Mouse (Mus musculus): ENCODE results near the gene Ctdnep1.

Ctdnep1 gene

DNA sequence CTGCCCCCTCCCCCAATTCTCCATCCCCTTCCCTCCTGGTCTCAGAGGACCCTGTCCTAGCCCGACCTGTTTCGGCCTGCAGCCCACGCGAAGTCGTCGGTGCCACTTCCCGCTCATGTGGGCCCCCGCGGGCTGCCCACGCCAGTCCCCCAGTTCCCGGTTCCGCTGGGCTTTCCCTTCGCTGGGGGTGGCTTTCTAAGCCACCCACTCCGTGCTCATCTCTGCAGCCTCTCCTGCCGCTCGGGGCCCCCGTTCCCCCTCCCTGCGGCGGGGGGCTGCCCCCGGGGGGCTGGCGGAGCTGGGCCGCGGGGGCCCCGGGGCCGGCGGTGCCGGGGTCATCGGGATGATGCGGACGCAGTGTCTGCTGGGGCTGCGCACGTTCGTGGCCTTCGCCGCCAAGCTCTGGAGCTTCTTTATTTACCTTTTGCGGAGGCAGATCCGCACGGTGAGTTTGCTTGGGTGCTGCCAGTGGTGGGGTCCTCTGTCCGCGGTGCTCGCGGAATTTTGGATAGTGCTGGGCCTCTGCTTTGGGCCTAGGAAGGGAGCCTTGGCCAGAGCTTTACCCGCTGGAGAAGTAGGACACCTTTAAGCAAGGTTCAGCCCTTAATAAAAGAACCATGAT is at the start of gene Ctdnep1:
Gene Ctdnep1 (plus strand): TSS at position 16 of the 622 bp plus-strand sequence.
- no peak for DNase-seq (ENCODE audit: low spot score in 2 of 2)

DNA sequence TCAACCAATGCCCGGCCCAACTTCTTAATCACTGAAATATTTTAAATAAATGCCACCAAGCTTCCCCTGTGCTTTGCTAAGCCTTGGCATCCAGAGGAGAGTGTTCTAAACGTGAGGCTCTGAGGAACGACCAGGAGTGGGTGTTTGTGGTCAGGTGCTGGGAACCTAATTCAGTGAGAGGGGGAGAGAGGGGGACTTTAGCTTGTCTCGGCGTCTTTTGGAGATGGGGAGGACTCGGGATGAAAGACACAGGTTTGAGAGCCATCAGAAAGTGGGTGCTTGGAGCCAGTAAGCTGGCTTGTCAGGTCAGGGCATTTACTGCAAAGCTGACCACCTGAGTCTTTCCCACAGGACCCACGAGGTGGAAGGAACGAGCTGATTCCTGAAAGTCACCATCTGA is 49.2 kb upstream of the Ctdnep1 start:
- no peak for DNase-seq (ENCODE audit: low spot score in 2 of 2)

DNA sequence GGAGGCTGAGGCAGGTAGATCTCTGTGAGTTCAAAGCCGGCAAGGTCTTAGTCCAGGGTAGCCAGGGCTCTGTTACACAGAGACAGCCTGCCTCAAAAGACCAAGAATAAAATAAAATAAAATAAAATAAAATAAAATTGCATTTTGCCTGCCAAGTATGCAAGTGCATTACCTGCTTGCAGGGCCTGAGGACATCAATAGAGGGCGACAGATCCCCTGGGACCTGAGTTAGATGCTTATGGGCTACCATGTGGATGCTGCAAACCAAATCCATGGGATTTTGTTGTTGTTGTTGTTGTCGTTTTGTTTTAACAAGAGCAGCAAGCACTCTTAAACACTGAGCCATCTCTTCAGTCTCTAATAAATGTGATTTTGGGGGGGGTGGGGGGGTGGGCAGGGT is 48.7 kb upstream of the Ctdnep1 start:
- DNase-seq (ENCODE audit: low spot score in 2 of 2): no peak

DNA sequence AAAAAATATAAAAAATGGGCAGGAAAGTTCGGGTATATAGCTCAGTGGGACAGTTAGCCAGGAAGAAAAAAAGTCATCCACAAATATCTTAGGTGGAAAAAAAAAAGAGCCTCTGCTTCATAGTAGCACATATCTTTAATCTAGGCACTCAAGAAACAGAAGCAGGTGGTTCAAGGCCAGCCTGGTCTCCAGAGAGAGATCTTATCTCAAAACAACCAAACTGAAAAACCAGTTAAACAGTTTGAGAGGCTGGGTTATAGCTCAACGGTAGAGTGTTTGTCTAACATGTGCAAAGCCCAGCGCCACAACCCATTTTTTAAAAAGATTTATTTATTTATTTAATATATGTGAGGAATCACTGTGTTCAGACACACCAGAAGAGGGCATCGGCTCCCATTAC is 47.9 kb upstream of the Ctdnep1 start:
- DNase-seq (ENCODE audit: low spot score in 2 of 2): no peak

DNA sequence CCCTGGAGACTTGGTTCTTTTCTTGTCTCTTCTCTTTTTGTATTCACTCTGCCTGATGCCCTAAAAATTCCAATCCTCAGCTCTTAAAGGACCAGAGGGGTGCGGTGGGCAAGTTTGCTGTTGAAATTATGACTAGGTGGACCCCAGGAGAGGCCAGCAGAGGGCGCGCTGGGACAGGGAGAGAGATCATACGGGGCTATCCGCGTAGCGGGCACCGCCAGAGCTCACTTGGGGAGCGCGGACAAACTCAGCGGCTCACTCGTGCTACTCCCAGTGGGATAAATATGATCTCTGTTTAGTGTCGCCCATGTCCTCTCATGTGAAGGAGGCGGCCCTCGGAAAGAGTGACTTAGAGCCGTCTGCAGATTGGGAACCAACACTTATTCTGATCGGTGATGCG is 46.8 kb upstream of the Ctdnep1 start:
- DNase-seq (ENCODE audit: low spot score in 2 of 2): peak; percentile 94 to 95

DNA sequence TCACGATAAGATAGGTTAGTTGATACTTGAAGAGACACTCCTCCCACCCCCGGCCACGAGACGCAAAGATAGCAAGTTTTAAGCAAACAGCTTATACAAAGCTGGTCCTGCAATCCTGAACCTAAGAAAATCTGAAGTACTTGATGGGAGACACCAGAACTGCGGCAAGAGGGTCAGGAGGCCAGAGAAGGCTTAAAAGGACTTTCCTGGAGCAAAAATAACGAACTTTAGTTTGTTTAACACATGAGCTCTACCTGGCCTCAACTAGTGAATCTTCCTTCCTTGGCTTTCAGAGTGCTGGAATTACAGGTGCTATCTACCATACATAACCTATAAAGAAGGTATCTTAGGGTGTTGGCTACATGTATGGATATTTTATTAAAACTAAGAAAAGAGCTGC is 46.3 kb upstream of the Ctdnep1 start:
- DNase-seq (ENCODE audit: low spot score in 2 of 2): no peak

DNA sequence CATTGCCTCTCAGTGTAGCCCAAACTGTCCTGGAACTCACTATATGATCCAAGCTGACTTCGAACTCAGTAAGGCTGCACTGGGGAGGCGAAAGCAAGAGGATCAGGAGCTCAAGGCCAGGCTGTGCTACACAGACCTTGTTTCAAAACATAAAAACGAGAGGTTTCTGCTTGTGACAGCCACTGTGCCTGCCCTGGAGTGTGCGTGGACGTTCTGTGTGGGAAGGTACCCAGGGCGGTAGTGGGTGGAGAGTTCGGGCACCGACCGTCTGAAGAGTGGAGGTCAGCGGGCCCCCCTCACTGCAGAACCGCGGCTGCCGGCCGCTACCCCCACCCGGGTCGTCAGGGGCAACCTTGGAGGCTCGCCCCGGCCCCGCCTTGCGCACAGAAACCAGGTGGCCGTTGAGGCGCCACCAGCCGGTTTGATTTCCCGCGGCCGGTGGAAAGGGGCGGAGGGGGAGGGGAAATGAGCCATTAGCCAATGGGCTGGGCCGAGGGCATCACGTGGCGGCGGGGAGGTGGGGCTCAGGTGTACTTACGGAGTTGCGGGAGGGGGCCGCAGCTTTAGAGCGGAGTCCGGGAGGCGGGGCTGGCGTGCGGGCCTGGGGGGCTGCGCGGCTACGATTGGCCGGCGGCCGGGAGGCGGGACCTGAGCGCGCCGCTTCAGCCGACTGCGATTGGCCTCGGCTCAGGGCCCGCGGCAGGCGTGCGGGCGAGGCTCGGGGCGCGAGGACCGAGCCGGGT is 45.6 kb upstream of the Ctdnep1 start, which contains the start of gene Ybx2:
Gene Ybx2 (plus strand): TSS at position 660 of the 743 bp plus-strand sequence.
- peak; percentile 75 to 90 for DNase-seq (ENCODE audit: low spot score in 2 of 2)

DNA sequence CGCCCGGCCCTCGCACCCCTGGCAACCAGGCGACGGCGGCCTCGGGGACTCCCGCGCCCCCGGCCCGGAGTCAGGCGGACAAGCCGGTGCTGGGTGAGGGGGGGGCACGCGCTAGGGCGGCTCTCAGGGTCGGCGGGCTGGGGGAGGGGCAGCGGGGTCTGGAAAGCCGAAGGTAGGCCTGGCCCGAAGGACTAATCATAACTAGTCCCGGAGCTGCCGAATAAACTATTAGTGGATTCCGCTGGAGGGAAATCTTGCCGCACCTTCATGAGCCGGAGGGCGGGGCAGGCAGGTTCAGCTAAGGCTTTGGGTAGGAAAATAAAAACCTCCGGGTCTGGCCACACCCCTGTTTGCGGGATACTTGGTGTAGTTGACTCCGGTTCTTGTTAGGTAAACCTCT is 44.8 kb upstream of the Ctdnep1 start:
- DNase-seq (ENCODE audit: low spot score in 2 of 2): peak in 1 of 2 experiments; percentile 35

DNA sequence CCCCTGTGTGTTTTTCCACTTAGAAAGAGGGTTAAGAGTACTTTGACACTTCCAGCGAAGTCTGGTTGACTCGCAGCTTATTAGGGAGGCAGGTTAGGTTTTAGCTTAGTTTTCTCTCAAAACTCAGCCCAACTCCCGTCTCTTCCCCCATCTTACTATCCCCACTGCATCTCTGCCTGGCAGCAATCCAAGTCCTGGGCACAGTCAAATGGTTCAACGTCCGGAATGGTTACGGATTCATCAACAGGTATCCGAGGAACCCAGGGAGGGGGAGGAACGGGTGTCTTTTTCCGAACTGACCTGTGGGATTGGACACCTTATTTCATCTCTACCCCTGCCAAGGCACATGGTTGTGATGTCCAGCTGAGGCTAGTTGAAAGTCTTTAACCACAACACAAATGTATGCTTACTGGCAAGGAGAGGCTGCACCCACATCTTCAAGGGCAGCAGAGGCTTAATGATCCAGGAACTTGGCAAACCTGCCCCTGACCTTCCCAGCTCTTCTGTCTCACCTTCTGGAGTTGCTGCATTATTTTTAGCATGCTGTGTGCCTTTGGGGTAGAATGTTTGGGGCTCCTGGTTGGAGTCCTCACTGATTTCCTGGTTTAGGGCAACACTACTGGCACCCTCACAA is 44.1 kb upstream of the Ctdnep1 start:
- no peak for DNase-seq (ENCODE audit: low spot score in 2 of 2)

DNA sequence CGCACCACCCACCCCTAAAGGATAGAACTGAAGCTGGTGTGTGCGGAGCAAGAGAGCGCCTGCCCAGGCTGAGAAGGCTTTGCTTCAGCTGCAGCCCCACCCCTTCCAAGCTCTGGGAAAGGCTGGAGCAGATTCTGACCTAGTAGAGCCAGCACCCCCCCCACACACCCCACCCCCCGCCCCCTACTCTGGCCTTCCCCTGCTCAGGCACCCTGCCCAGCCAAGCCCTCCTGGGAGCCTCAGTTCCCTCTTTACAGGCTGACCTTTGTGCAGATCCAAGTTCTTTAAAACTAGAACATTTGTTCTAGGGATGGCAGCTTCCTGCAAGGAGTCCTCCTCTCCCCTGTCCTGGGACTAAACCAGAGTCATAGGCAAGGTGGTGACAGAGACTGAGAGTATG is 43.6 kb upstream of the Ctdnep1 start:
- DNase-seq (ENCODE audit: low spot score in 2 of 2): no peak

DNA sequence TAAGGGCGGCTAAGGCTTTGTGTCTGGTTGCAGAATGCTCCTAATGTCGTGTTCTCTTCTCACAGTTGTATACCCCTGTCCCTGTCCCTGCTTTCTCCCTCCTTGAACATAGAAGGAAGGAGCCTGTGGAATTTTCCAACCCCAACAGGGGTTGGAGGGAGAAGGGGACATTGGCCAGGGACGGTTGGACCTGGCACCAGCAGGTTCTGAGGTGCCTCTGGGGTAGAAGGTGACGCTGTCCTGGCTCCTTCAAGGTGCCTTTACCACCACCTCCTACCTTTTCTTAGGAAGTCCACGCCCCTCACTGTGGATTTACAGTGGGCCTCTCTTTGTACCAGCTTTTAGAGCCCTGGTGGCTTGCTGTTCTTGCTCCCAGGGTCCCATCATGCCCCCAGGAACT is 43.1 kb upstream of the Ctdnep1 start:
- no peak for DNase-seq (ENCODE audit: low spot score in 2 of 2)

DNA sequence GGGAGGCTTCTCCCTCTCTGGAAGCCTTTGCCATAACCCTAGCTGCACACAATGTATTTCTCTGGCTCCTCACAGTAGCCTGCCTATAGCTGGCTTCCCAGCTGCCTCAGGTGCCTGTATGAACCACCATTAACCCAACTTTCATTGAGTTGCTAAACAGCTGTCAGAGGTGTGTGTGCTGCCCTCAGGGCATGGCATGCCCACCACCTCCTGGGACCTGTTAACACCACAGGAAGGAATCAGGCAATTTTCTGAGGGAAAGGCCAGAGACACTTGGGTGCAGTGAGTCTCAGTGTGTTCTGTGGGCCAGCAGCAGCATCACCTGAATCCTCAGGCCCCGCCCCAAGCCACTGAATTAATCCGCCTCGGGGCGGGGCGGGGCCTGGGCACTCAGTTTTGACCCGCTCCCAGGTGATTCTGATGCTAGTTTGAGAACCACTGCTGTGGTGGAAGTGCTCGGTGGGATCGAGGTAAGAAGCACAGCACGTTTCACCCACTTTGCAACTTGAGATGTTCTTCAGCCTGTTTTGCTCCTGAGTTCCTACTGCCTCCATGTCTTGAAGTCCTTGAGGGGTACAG is 42.5 kb upstream of the Ctdnep1 start:
- DNase-seq (ENCODE audit: low spot score in 2 of 2): no peak

DNA sequence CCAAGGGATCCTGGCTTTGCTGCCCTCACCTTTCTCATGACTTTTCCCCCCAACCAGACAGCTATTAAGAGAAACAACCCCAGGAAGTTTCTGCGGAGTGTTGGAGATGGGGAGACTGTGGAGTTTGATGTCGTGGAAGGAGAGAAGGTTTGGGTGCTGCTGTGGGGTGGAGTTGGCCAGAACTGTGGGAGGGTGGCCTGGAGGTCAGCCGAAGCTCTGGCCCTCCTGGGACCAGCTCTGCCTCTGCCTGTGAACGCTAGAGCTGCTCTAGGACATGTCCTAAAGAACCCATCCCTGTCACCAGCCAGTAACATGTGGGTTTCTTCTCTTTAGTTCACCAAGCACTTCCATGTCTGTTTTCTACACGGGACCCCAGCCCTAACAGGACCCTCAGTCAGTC is 41.8 kb upstream of the Ctdnep1 start:
- no peak for DNase-seq (ENCODE audit: low spot score in 2 of 2)

DNA sequence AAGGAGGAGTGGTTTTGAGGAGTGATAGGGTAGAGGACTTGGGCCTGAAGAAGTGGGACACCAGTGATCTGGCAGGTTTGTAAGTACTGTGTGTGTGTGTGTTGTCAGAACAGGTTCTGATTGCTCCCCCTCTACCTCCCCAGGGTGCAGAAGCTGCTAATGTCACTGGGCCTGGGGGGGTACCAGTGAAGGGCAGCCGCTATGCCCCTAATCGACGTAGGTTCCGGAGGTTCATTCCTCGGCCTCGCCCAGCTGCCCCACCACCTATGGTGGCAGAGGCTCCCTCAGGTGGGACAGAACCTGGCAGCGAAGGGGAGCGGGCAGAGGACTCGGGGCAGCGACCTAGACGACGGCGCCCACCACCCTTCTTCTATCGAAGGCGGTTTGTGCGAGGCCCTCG is 41.2 kb upstream of the Ctdnep1 start:
- DNase-seq (ENCODE audit: low spot score in 2 of 2): no peak

DNA sequence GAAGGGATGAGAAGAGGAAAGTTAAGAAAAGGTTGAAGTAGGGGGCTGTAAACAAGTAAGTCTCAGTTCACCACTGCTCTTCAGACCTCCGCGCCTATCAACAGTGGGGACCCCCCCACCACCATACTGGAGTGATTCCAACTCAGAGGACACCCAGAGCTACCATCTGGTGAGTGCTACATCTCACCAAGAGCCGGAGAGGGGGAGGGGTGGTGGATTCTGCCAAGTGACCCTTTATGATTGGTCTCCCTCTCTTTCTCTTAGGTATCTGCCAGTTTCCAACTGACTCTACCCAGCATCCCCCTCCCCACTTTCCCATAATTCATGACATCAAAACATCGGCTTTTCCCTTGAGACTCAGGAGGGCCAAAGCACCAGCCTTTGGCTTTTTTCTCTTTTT is 40.0 kb upstream of the Ctdnep1 start:
- DNase-seq (ENCODE audit: low spot score in 2 of 2): peak in 1 of 2 experiments; percentile 66

DNA sequence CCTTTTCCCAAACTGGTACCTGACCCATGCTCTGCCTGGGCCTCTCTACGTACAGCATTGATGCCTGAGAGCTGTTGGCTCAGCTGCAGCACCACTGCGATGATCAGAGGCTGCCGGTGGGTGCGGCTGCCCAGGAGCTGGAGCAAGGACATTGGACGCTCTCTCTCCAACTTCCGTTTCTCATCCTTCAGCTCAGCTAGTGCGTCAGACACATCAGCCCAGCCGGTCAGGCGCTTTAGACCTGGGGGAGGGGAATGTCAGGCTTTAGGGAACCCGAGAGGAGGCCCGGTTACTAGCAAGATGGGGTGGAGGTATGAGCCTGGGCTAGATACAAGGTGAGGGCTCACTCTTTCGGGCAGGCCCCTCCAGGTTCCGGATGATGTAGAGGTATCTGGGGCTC is 35.7 kb upstream of the Ctdnep1 start:
- DNase-seq (ENCODE audit: low spot score in 2 of 2): no peak

DNA sequence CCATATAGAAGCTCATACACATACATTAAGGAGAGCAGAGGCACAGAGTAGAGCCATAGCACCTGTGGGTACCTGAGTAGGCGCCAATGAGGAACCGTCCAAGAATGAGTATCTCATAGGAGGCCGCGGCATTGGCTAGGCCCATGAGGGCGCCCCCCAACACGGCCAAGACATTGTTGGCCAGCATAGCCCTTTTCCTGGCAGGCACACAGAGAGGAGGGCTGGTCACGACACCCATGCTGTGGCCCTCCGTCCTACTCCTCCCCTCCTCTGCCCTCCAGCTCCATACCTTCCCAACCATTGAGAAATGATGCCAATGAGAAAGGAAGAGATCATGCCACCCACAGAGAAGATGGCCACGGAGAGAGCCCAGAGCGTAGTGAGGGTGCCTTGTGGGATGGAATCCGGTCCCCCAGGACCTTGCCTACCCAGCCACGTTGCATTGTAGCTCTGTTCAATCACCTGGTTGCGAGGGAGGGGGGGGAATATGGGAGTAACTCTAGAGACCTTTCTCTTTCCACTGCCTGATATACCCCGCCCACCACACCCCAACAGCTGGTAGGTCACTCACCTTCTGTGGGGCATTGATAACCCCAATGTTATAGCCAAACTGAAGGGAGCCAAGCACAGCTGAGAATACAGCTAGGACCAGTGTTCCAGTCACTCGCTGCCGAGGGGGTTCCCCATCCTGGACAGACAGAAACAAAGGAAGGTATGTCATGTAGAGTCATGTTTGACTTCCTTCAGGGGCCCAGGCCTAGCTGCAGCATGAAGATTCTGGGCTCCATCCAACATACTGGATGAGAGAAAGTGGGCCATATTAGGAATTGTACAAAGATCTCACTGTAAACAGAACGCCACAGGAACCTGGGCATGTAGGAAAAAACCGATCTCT is 34.7 kb upstream of the Ctdnep1 start:
- no peak for DNase-seq (ENCODE audit: low spot score in 2 of 2)

DNA sequence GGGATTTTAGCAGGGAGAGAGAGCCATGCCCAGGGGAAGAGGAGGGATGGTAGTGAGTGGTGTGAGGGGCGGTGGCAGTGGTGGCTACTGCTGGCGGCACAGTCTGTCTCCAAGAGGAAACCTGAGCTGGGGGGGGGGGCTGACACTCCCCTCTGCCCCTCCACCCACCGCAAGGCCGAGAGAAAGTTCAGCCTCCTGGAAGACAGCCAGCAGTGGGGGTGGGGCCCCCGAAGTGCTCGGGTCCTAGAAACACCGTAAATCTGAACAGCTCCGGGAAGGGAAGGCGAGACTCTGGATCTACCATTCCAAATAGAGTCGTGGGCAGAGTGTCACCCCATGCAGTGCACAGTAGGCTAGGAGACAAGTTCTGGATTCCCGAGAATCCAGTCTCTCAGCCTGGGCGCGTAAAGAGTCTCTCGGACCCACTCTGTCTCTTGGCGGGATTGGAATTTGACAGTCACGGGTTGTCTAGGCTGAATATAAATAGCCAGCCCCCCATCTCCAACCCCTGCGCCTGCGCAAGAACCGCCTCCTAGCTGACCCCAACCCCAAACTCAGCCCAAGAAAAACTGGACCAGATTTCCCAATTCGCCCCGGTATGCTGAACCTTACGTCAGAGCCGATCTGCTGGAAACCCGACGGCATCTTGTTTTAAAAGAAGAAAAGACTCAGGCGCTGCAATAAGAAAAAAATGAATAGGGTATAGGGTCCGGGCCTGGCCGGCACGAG is 33.5 kb upstream of the Ctdnep1 start:
- DNase-seq (ENCODE audit: low spot score in 2 of 2): no peak

DNA sequence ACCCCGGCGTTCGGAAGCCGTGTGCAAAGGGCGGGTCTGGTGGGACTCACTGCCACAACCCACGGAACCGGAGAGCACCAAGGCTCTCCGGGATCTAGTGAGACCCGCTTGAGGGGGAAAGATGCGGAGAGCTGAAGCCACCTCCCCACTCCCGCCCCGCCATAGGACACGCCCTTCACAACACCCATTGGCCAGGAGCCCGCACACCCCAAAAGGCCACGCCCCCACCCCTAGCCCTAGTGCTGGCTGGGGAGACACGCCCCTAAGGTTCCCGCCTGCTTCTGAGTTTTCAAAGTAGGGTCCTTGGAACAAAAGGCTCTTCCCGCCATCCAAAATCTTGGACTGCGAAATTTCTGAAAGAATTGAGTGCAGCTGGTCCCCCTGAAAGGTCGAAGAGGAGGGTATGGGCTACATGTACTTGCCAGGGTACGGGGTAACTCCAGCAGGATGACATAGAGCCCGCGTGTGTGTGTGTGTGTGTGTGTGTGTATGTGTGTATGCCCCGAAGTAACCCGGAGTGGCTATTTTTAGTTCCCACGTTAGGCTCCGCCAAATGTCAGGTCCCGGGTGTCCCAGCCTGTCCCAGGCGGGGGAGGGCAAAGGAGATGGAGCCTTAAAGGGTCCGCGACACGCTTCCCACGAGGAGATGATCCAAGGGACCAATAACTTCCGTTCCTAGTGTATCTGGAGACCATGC is 32.7 kb upstream of the Ctdnep1 start, which contains the start of gene Slc2a4:
Gene Slc2a4 (minus strand): TSS at position 123 of the 697 bp plus-strand sequence.
- DNase-seq (ENCODE audit: low spot score in 2 of 2): peak; percentile 66 to 92

DNA sequence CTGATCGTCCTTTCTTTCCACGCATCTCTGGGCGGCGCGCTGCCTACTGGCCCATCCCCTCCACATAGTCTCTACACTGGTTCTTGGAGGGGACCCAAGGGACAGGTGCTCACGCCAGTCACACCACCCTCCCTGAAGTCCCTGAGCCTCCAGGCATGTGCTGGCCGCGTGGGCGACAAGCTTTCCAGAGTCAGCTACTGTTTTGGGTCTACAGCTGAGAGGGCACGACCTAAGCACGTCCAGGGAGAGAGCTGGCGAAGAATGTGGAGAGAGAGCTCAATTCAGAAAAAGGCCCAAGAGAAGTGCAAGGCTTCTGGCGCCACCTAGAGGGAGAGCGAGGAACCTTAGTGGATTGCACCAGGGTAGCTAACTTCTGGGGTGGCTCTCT is 32.2 kb upstream of the Ctdnep1 start:
- DNase-seq (ENCODE audit: low spot score in 2 of 2): peak; percentile 72 to 87
